Mouse (Mus musculus): Measurements from ENCODE around the gene 3110082I17Rik.

DNA sequence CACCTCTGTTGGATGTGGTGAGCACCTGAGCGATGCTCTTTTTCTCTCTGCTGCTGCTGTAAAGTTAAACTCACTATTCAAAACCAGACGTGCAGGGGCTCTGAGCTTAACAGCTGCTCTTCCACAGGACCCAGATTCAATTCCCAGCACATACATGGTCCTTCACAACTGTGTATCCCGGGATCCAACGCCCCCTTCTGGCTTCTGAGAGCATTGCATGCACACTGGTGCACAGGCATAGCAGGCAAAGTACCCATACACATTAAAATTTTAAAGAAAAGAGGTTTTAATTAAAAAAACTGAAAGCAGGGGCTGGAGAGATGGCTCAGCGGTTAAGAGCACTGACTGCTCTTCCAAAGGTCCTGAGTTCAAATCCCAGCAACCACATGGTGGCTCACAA lies 36.6 kb upstream of the 3110082I17Rik start:
- TF ChIP-seq CTCF (IDR thresholded peaks at IDR 0.05; ENCODE audit: low read depth, low read length), result 0 out of 2 replicates have a peak, but pooled peaks have one; percentile 23
- TF ChIP-seq GATA1 (IDR thresholded peaks at IDR 0.05; ENCODE audit: borderline replicate concordance, low read length), result no peak
